ENCODE assay signal across 26 mouse cellular contexts in genomic region chr5:38945903-38946686, GRCm38 (mm10).
DNase-seq lines count a peak whose midpoint lies in the region; TF ChIP-seq lines count a peak whose summit lies in the region.
"Had no signal": no experiment of that assay in that cellular context is flagged by ENCODE, and none has a peak within 500 bp of the region (broad histone marks: within the 10 kb centered on the region; RNA-seq: fewer than 3 reads in every experiment).

No protein-coding gene starts in this region.

- no peak overlapping the region for H3K27ac ChIP-seq in layer of hippocampus, adult 2 months
- H3K27ac ChIP-seq: embryonic facial prominence, embryonic 12.5 days; forebrain, embryonic 12.5 days; hindbrain, embryonic 15.5 days; limb, embryonic 10.5 days; liver, embryonic 15.5 days; lung, embryonic 15.5 days; neural tube, embryonic 12.5 days had no signal

- no peak for TF ChIP-seq CTCF in layer of hippocampus, adult 2 months (conservative IDR thresholded peaks at IDR 0.05)

- DNase-seq in layer of hippocampus, adult 11-12 months (ENCODE audit: low spot score) = peak; percentile 8
- no peak for DNase-seq in layer of hippocampus, adult 2 months (ENCODE audit: low spot score in 2 of 2)
- peak; percentile 37 for DNase-seq in right cerebral cortex, postnatal 25 days
- no peak for DNase-seq in right cerebral cortex, postnatal 4 days
- DNase-seq in left cerebral cortex, postnatal 25 days (ENCODE audit: low spot score in 2 of 2) = peak; percentile 22 to 80
- no peak for DNase-seq in kidney, postnatal 4 days
- no peak for DNase-seq in heart, postnatal 10 days
- DNase-seq: adrenal gland, adult 2 months; B cell, adult 2 months; cerebellum, adult 11-12 months; cerebellum, postnatal 10 days; gastrocnemius, postnatal 36 days; heart, postnatal 4 days; kidney, adult 8-10 months; kidney, postnatal 10 days; liver; lung, postnatal 4 days; midbrain, embryonic 14.5 days; thymus, adult 2 months had no signal

- no peak overlapping the region for H3K4me3 ChIP-seq in layer of hippocampus, adult 2 months
- H3K4me3 ChIP-seq: embryonic facial prominence, embryonic 12.5 days; forebrain, embryonic 12.5 days; hindbrain, embryonic 15.5 days; limb, embryonic 10.5 days; liver, embryonic 15.5 days; lung, embryonic 15.5 days; neural tube, embryonic 12.5 days had no signal

- intact Hi-C loops in left cerebral cortex, postnatal 25 days (cut with DNase I) = loop anchor here (5.0 kb wide), 2 partner anchors 106 to 159 kb away; no protein-coding TSS in a partner anchor
- intact Hi-C loops in heart, postnatal 10 days (cut with DNase I) = no loop called here

Comparison
In these comparisons a context has a peak if more than half of its experiments do, and no peak if none do; other contexts are left out.
1. DNase-seq: peak in layer of hippocampus, adult 11-12 months (single experiment), right cerebral cortex, postnatal 25 days (single experiment) and left cerebral cortex, postnatal 25 days (2 of 2); none in layer of hippocampus, adult 2 months (0 of 2), right cerebral cortex, postnatal 4 days (single experiment), kidney, postnatal 4 days (0 of 2) and heart, postnatal 10 days (0 of 2).